In genomic region chr1:72823751-72824706, GRCm38 (mm10) we compare ENCODE assay signal across 8 mouse cellular contexts. TPM values are rescaled to one million over a fixed set of nuclear protein-coding genes. Genes with fewer than 3 reads are reported as not detected.
DNase-seq lines count a peak whose midpoint lies in the region; ATAC-seq lines count a peak whose summit lies in the region.

Gene Igfbp2 (plus strand): TSS chr1:72824503.

- peak; percentile 65 for ATAC-seq in stomach, embryonic 14.5 days (ENCODE audit: insufficient number of reproducible peaks, insufficient read depth, low FRiP score, low read depth)

- H3K4me1 ChIP-seq in stomach, embryonic 14.5 days (ENCODE audit: control insufficient read depth, insufficient read depth, low read length), result peaks cover 22% of the 10 kb centered on the region

- H3K27me3 ChIP-seq in stomach, embryonic 14.5 days (ENCODE audit: control insufficient read depth, insufficient read depth, low read length), result no peaks in the 10 kb centered on the region

- H3K4me3 ChIP-seq in stomach, embryonic 14.5 days (ENCODE audit: low read depth, low read length), result peak within 1 kb of the TSS; percentile 79

- no peaks in the 10 kb centered on the region for H3K36me3 ChIP-seq in stomach, embryonic 14.5 days (ENCODE audit: control insufficient read depth, insufficient read depth, low read length)

- H3K9ac ChIP-seq in stomach, embryonic 14.5 days (replicated peaks; ENCODE audit: low read depth, low read length), result peak within 1 kb of the TSS; percentile 68

- WGBS in stomach, embryonic 14.5 days, result 2% methylated on average over 46 of the region's 58 CpGs

- no peaks in the 10 kb centered on the region for H3K9me3 ChIP-seq in stomach, embryonic 14.5 days (ENCODE audit: control insufficient read depth, low read depth, low read length)

- H3K27ac ChIP-seq in stomach, embryonic 14.5 days (ENCODE audit: low read length), result peak within 1 kb of the TSS; percentile 88

- peak; percentile 22 to 33 for DNase-seq in left cerebral cortex, adult 18-20 months (ENCODE audit: low spot score in 2 of 2)
- DNase-seq in left cerebral cortex, adult 11 months (ENCODE audit: low spot score), result no peak
- DNase-seq in cerebellum, postnatal 36 days, result peak; percentile 23 to 42
- DNase-seq in heart, postnatal 4 days, result peak; percentile 26
- DNase-seq in layer of hippocampus, adult 9-11 months, result peak; percentile 9
- DNase-seq in lung, postnatal 36 days, result peak; percentile 21
- no peak for DNase-seq in c-Kit-positive CD71-positive TER-119-positive erythroid progenitor cells, embryonic 14.5 days (ENCODE audit: low spot score)

- H3K4me2 ChIP-seq in stomach, embryonic 14.5 days (replicated peaks; ENCODE audit: low read depth, low read length), result peak within 1 kb of the TSS; percentile 94

RNA-seq across cellular contexts. Expression of gene Igfbp2, which starts in this region (rescaled TPM):
- 10 to 100 TPM; 63.4 to 79.3 TPM for total RNA-seq in left cerebral cortex, adult 18-20 months (2021)
- total RNA-seq in heart, postnatal 4 days (2021), result 1 to 10 TPM; 5.3 to 8.4 TPM
- polyA plus RNA-seq in stomach, embryonic 14.5 days (2014; fragmentation: Nextera tagmentation; extraction: Ambion mirVana), result 631 and 633 TPM in 2 replicates

Comparison
In these comparisons a context has a peak if more than half of its experiments do, and no peak if none do; other contexts are left out.
1. RNA of gene Igfbp2 (total RNA-seq): 63.4 to 79.3 TPM in left cerebral cortex, adult 18-20 months; 5.3 to 8.4 TPM in heart, postnatal 4 days; every median in the first group is over 4 times any median in the second.
2. DNase-seq: peak in left cerebral cortex, adult 18-20 months (2 of 2), cerebellum, postnatal 36 days (2 of 2), heart, postnatal 4 days (single experiment), layer of hippocampus, adult 9-11 months (single experiment) and lung, postnatal 36 days (single experiment); none in left cerebral cortex, adult 11 months (single experiment) and c-Kit-positive CD71-positive TER-119-positive erythroid progenitor cells, embryonic 14.5 days (single experiment).